ENCODE assay signal across 8 mouse cellular contexts in genomic region chr17:25187784-25188149, GRCm38 (mm10). TPM values are rescaled to one million over a fixed set of nuclear protein-coding genes. Genes with fewer than 3 reads are reported as not detected.
DNase-seq lines count a peak whose midpoint lies in the region; ATAC-seq and TF ChIP-seq lines count a peak whose summit lies in the region.

No protein-coding gene starts in this region.

- no peak overlapping the region for H3K27ac ChIP-seq in cerebellum, adult 2 months (ENCODE audit: insufficient read depth, low read length)
- peak overlapping the region; percentile 48 for H3K27ac ChIP-seq in spleen, adult 2 months (ENCODE audit: insufficient read depth, low read length)
- peak overlapping the region; percentile 72 for H3K27ac ChIP-seq in limb, embryonic 13.5 days
- peak overlapping the region; percentile 77 for H3K27ac ChIP-seq in stomach, embryonic 15.5 days

- H3K9ac ChIP-seq in limb, embryonic 13.5 days: peak overlapping the region; percentile 93
- H3K9ac ChIP-seq in stomach, embryonic 15.5 days: 0 out of 2 replicates have a peak overlapping the region, but pooled peaks have one; percentile 98

- TF ChIP-seq POLR2A in cerebellum, adult 2 months (IDR thresholded peaks at IDR 0.05; ENCODE audit: borderline replicate concordance, insufficient read depth, low read length): no peak
- no peak for TF ChIP-seq POLR2A in spleen, adult 2 months (IDR thresholded peaks at IDR 0.05; ENCODE audit: low read depth, low read length)

- H3K4me3 ChIP-seq in cerebellum, adult 2 months (replicated peaks; ENCODE audit: insufficient read depth, low read depth, low read length): peak overlapping the region; percentile 84
- peak overlapping the region; percentile 91 for H3K4me3 ChIP-seq in spleen, adult 2 months (ENCODE audit: extremely low read depth, insufficient read depth, insufficient read length)
- peak overlapping the region; percentile 98 for H3K4me3 ChIP-seq in limb, embryonic 13.5 days
- peak overlapping the region; percentile 94 for H3K4me3 ChIP-seq in stomach, embryonic 15.5 days (replicated peaks)

- ATAC-seq in limb, embryonic 13.5 days (ENCODE audit: low FRiP score, low read depth): no peak
- no peak for ATAC-seq in stomach, embryonic 15.5 days (ENCODE audit: insufficient read depth, low FRiP score, low read depth)

- H3K4me2 ChIP-seq in limb, embryonic 13.5 days (replicated peaks): peak overlapping the region; percentile 93
- peak overlapping the region; percentile 86 for H3K4me2 ChIP-seq in stomach, embryonic 15.5 days

- H3K27me3 ChIP-seq in cerebellum, adult 2 months (ENCODE audit: control insufficient read depth, insufficient read depth, low read length): no peaks in the 10 kb centered on the region
- no peaks in the 10 kb centered on the region for H3K27me3 ChIP-seq in spleen, adult 2 months (ENCODE audit: control insufficient read depth, insufficient read depth, low read length)
- H3K27me3 ChIP-seq in limb, embryonic 13.5 days: no peaks in the 10 kb centered on the region
- H3K27me3 ChIP-seq in stomach, embryonic 15.5 days (replicated peaks): no peaks in the 10 kb centered on the region

- no peaks in the 10 kb centered on the region for H3K9me3 ChIP-seq in limb, embryonic 13.5 days
- H3K9me3 ChIP-seq in stomach, embryonic 15.5 days: no peaks in the 10 kb centered on the region

- WGBS in cerebellum, adult 2 months: 5% methylated on average over 11 of the region's 11 CpGs
- WGBS in spleen, adult 2 months: 25% methylated on average over 11 of the region's 11 CpGs
- 8% methylated on average over 11 of the region's 11 CpGs for WGBS in limb, embryonic 13.5 days
- 6% methylated on average over 11 of the region's 11 CpGs for WGBS in stomach, embryonic 15.5 days

- no peaks in the 10 kb centered on the region for H3K36me3 ChIP-seq in spleen, adult 2 months (ENCODE audit: control insufficient read depth, insufficient read depth, low read length)
- peaks cover 28% of the 10 kb centered on the region for H3K36me3 ChIP-seq in limb, embryonic 13.5 days
- H3K36me3 ChIP-seq in stomach, embryonic 15.5 days: no peaks in the 10 kb centered on the region

- DNase-seq in cerebellum, adult 2 months: peak in 1 of 2 experiments; percentile 13
- DNase-seq in cerebellum, postnatal 14 days: no peak
- DNase-seq in spleen, adult 2 months (ENCODE audit: low read depth in 1 of 2, low spot score in 2 of 2): no peak
- no peak for DNase-seq in spleen, postnatal 14 days (ENCODE audit: low spot score in 2 of 2)
- no peak for DNase-seq in retina, postnatal 1 day
- DNase-seq in thymus, postnatal 0 days (ENCODE audit: low spot score): no peak

- peaks cover 12% of the 10 kb centered on the region for H3K4me1 ChIP-seq in cerebellum, adult 2 months (ENCODE audit: control insufficient read depth, insufficient read depth, low read length)
- peaks cover 15% of the 10 kb centered on the region; the same call in 1 of the 2 replicates for H3K4me1 ChIP-seq in spleen, adult 2 months (ENCODE audit: control insufficient read depth, insufficient read depth, insufficient read length)
- H3K4me1 ChIP-seq in limb, embryonic 13.5 days: peaks cover 38% of the 10 kb centered on the region
- H3K4me1 ChIP-seq in stomach, embryonic 15.5 days: peaks cover 29% of the 10 kb centered on the region

- no peak for TF ChIP-seq CTCF in cerebellum, adult 2 months (IDR thresholded peaks at IDR 0.05; ENCODE audit: borderline replicate concordance, insufficient read depth, low read depth, low read length)
- TF ChIP-seq CTCF in spleen, adult 2 months (IDR thresholded peaks at IDR 0.05; ENCODE audit: extremely low read depth, insufficient read depth, insufficient read length, insufficient replicate concordance): no peak

RNA-seq across cellular contexts. Expression of gene Unkl, which starts 0.4 kb away (rescaled TPM):
- polyA plus RNA-seq in cerebellum, adult 2 months (2012; rRNA removed): 56.2 and 57.4 TPM in 2 replicates
- polyA plus RNA-seq in spleen, adult 2 months (2012; rRNA removed): 30.4 and 32.0 TPM in 2 replicates
- 9.7 and 11.4 TPM in 2 replicates for polyA plus RNA-seq in limb, embryonic 13.5 days (2015; fragmentation: Nextera tagmentation; extraction: Ambion mirVana)
- 7.2 TPM in 2 replicates for polyA plus RNA-seq in stomach, embryonic 15.5 days (2015; fragmentation: Nextera tagmentation; extraction: Ambion mirVana)
- 12.4 and 13.9 TPM in 2 replicates for polyA plus RNA-seq in thymus, postnatal 0 days (2015; fragmentation: Nextera tagmentation; extraction: Ambion mirVana)

RNA-seq across cellular contexts. Expression of gene BC003965, which starts 3.4 kb away (rescaled TPM):
- 23.4 and 25.2 TPM in 2 replicates for polyA plus RNA-seq in cerebellum, adult 2 months (2012; rRNA removed)
- polyA plus RNA-seq in spleen, adult 2 months (2012; rRNA removed): 9.1 and 10.0 TPM in 2 replicates
- polyA plus RNA-seq in limb, embryonic 13.5 days (2015; fragmentation: Nextera tagmentation; extraction: Ambion mirVana): 34.2 and 34.5 TPM in 2 replicates
- 34.1 and 35.5 TPM in 2 replicates for polyA plus RNA-seq in stomach, embryonic 15.5 days (2015; fragmentation: Nextera tagmentation; extraction: Ambion mirVana)
- 34.4 and 34.5 TPM in 2 replicates for polyA plus RNA-seq in thymus, postnatal 0 days (2015; fragmentation: Nextera tagmentation; extraction: Ambion mirVana)

RNA-seq across cellular contexts. Expression of gene Gm38655, which starts 12.5 kb away (rescaled TPM):
- polyA plus RNA-seq in cerebellum, adult 2 months (2012; rRNA removed): not detected in 2 replicates
- polyA plus RNA-seq in spleen, adult 2 months (2012; rRNA removed): not detected in 2 replicates
- not detected in 2 replicates for polyA plus RNA-seq in limb, embryonic 13.5 days (2015; fragmentation: Nextera tagmentation; extraction: Ambion mirVana)
- polyA plus RNA-seq in stomach, embryonic 15.5 days (2015; fragmentation: Nextera tagmentation; extraction: Ambion mirVana): 4.3 and 8.4 TPM in 2 replicates
- 0.19 TPM in 1 of 2 replicates, not detected in the other for polyA plus RNA-seq in thymus, postnatal 0 days (2015; fragmentation: Nextera tagmentation; extraction: Ambion mirVana)

RNA-seq across cellular contexts. Expression of gene Ccdc154, which starts 25.5 kb away (rescaled TPM):
- polyA plus RNA-seq in cerebellum, adult 2 months (2012; rRNA removed): 0.06 and 0.10 TPM in 2 replicates
- polyA plus RNA-seq in spleen, adult 2 months (2012; rRNA removed): 0.04 TPM in 1 of 2 replicates, not detected in the other
- not detected in 2 replicates for polyA plus RNA-seq in limb, embryonic 13.5 days (2015; fragmentation: Nextera tagmentation; extraction: Ambion mirVana)
- polyA plus RNA-seq in stomach, embryonic 15.5 days (2015; fragmentation: Nextera tagmentation; extraction: Ambion mirVana): 0.46 and 0.62 TPM in 2 replicates
- 0.07 and 0.10 TPM in 2 replicates for polyA plus RNA-seq in thymus, postnatal 0 days (2015; fragmentation: Nextera tagmentation; extraction: Ambion mirVana)

RNA-seq across cellular contexts. Expression of gene Gnptg, which starts 52.2 kb away (rescaled TPM):
- polyA plus RNA-seq in cerebellum, adult 2 months (2012; rRNA removed): 131 and 146 TPM in 2 replicates
- 22.4 and 25.6 TPM in 2 replicates for polyA plus RNA-seq in spleen, adult 2 months (2012; rRNA removed)
- 34.9 and 35.5 TPM in 2 replicates for polyA plus RNA-seq in limb, embryonic 13.5 days (2015; fragmentation: Nextera tagmentation; extraction: Ambion mirVana)
- polyA plus RNA-seq in stomach, embryonic 15.5 days (2015; fragmentation: Nextera tagmentation; extraction: Ambion mirVana): 41.9 and 44.2 TPM in 2 replicates
- polyA plus RNA-seq in thymus, postnatal 0 days (2015; fragmentation: Nextera tagmentation; extraction: Ambion mirVana): 60.4 and 61.6 TPM in 2 replicates
